8 mouse cellular contexts compared by ENCODE assay signal in genomic region chr3:21936616-21937015, GRCm38 (mm10).
DNase-seq lines count a peak whose midpoint lies in the region; ATAC-seq and TF ChIP-seq lines count a peak whose summit lies in the region.

No protein-coding gene starts in this region.

- no peak for DNase-seq in frontal cortex, postnatal 36 days (ENCODE audit: low spot score in 2 of 2)
- DNase-seq in right cerebral cortex, postnatal 4 days, result peak; percentile 6
- no peak for DNase-seq in right cerebral cortex, postnatal 14 days
- no peak for DNase-seq in hindbrain, postnatal 0 days (ENCODE audit: low spot score)
- DNase-seq in midbrain, embryonic 11.5 days (ENCODE audit: low spot score, missing footprints), result peak; percentile 91
- peak; percentile 46 for DNase-seq in yolk sac, embryonic 10.5 days (ENCODE audit: low spot score)
- no peak for DNase-seq in adrenal gland, postnatal 10 days

- H3K27me3 ChIP-seq in hindbrain, postnatal 0 days (ENCODE audit: insufficient read depth, low read length), result no peaks in the 10 kb centered on the region
- no peaks in the 10 kb centered on the region for H3K27me3 ChIP-seq in midbrain, embryonic 11.5 days (ENCODE audit: control insufficient read depth, insufficient read depth, low read length)

- peak overlapping the region; percentile 57; the same call in 1 of the 2 replicates for H3K4me2 ChIP-seq in hindbrain, postnatal 0 days (ENCODE audit: low read depth, low read length)
- peak overlapping the region; percentile 45 for H3K4me2 ChIP-seq in midbrain, embryonic 11.5 days

- no peaks in the 10 kb centered on the region for H3K36me3 ChIP-seq in hindbrain, postnatal 0 days (ENCODE audit: insufficient read depth, low read length)
- H3K36me3 ChIP-seq in midbrain, embryonic 11.5 days (ENCODE audit: control insufficient read depth, insufficient read depth, low read length), result no peaks in the 10 kb centered on the region

- no peak for TF ChIP-seq CTCF in hindbrain, postnatal 0 days (IDR thresholded peaks at IDR 0.05; ENCODE audit: low read depth)

- peak; percentile 1; the same call in 1 of the 2 replicates for ATAC-seq in frontal cortex, adult (ENCODE audit: low TSS enrichment)
- no peak; the same call in 1 of the 2 replicates for ATAC-seq in hindbrain, postnatal 0 days
- ATAC-seq in midbrain, embryonic 11.5 days (ENCODE audit: low FRiP score), result peak; percentile 15

- no peaks in the 10 kb centered on the region for H3K9me3 ChIP-seq in hindbrain, postnatal 0 days (ENCODE audit: low read length)
- H3K9me3 ChIP-seq in midbrain, embryonic 11.5 days (ENCODE audit: control insufficient read depth, low read length), result no peaks in the 10 kb centered on the region

- H3K4me3 ChIP-seq in hindbrain, postnatal 0 days (ENCODE audit: low read length), result no peak overlapping the region
- no peak overlapping the region; the same call in 1 of the 2 replicates for H3K4me3 ChIP-seq in midbrain, embryonic 11.5 days (ENCODE audit: low read depth, low read length)

- 19% methylated on average over 8 of the region's 8 CpGs for WGBS in hindbrain, postnatal 0 days
- WGBS in midbrain, embryonic 11.5 days, result 8% methylated on average over 8 of the region's 8 CpGs

- peaks cover 23% of the 10 kb centered on the region for H3K4me1 ChIP-seq in hindbrain, postnatal 0 days (ENCODE audit: insufficient read depth, low read length)
- peaks cover 19% of the 10 kb centered on the region for H3K4me1 ChIP-seq in midbrain, embryonic 11.5 days (ENCODE audit: control insufficient read depth, insufficient read depth, low read length)

- 0 out of 2 replicates have a peak overlapping the region, but pooled peaks have one; percentile 76 for H3K27ac ChIP-seq in hindbrain, postnatal 0 days
- peak overlapping the region; percentile 79; the same call in 1 of the 2 replicates for H3K27ac ChIP-seq in midbrain, embryonic 11.5 days (ENCODE audit: low read depth, low read length)

- no peak overlapping the region for H3K9ac ChIP-seq in hindbrain, postnatal 0 days (replicated peaks; ENCODE audit: low read length)
- peak overlapping the region; percentile 40 for H3K9ac ChIP-seq in midbrain, embryonic 11.5 days (ENCODE audit: low read length)

Comparison
In these comparisons a context has a peak if more than half of its experiments do, and no peak if none do; other contexts are left out.
1. DNase-seq: peak in right cerebral cortex, postnatal 4 days (single experiment), midbrain, embryonic 11.5 days (single experiment) and yolk sac, embryonic 10.5 days (single experiment); none in frontal cortex, postnatal 36 days (0 of 2), right cerebral cortex, postnatal 14 days (single experiment), hindbrain, postnatal 0 days (single experiment) and adrenal gland, postnatal 10 days (single experiment).